Mouse (Mus musculus) thymus, postnatal 25 days (tissue): ENCODE measurements around the gene Aacs.

Experiments used
- DNase-seq: peaks from one replicate; pipeline ENCODE4 v3.0.0; 2022

The Aacs gene

GRCm38 (mm10) chr5:125546293-125546692, 70.7 kb downstream of the Aacs start:
- DNase-seq, result no peak

GRCm38 (mm10) chr5:125549750-125550489, 74.3 kb downstream of the Aacs start:
- no peak for DNase-seq

GRCm38 (mm10) chr5:125555732-125556131, 80.1 kb downstream of the Aacs start:
- no peak for DNase-seq

GRCm38 (mm10) chr5:125563492-125563891, 87.9 kb downstream of the Aacs start:
- no peak for DNase-seq

DNA sequence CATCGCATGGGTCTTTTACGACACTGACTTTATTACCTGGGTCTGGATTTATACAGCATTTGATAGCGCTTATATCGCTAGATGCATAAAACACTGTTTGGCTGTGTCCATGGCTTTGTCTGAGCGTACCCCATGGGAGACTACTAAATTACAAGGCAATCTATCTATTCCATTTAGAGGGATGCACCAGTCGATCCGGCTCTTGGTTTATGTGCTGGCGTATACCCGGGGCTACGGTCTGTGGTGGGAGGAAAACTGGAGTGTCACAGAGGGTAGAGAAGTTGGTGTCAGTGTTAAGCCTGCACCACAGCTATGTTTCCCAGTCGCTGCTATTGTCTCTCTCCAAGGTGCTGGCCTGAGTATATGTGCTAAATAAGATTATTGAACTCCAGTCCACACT, 90.1 kb downstream of the Aacs start:
- DNase-seq, result no peak
